Mouse (Mus musculus): Measurements from ENCODE around the gene Zpbp2.

- TF ChIP-seq CTCF (IDR thresholded peaks at IDR 0.05; ENCODE audit: low read depth, low read length) (no peak), GATA1 (IDR thresholded peaks at IDR 0.05; ENCODE audit: borderline replicate concordance, low read length) (no peak), POLR2AphosphoS5 (IDR thresholded peaks at IDR 0.05; ENCODE audit: insufficient replicate concordance, low read depth, low read length) (no peak), TAL1 (conservative IDR thresholded peaks at IDR 0.05; ENCODE audit: low read depth, low read length) (no peak), GATA2 (IDR thresholded peaks at IDR 0.05; ENCODE audit: borderline replicate concordance, low read depth, low read length) (no peak)
Measured at GRCm38 (mm10) chr11:98589306-98589705, 38.4 kb downstream of the Zpbp2 start.

All from G1E (cell line).